ENCODE assay signal across 11 mouse cellular contexts in genomic region chr2:150765619-150766018, GRCm38 (mm10). TPM values are rescaled to one million over a fixed set of nuclear protein-coding genes. Genes with fewer than 3 reads are reported as not detected.
DNase-seq lines count a peak whose midpoint lies in the region; ATAC-seq lines count a peak whose summit lies in the region.
"Had no signal": no experiment of that assay in that cellular context is flagged by ENCODE, and none has a peak within 500 bp of the region (broad histone marks: within the 10 kb centered on the region; RNA-seq: fewer than 3 reads in every experiment).

No protein-coding gene starts in this region.

- no peak for DNase-seq in frontal cortex, postnatal 25 days (ENCODE audit: low spot score in 2 of 2)
- DNase-seq in ovary, postnatal 36 days (ENCODE audit: low spot score), result peak; percentile 52
- no peak for DNase-seq in ovary, postnatal 10 days (ENCODE audit: low spot score)
- peak; percentile 43 for DNase-seq in hindbrain, embryonic 14.5 days (ENCODE audit: low spot score)
- DNase-seq in right cerebral cortex, postnatal 4 days, result no peak
- DNase-seq: gastrocnemius, adult 2 months had no signal

- no peaks in the 10 kb centered on the region for H3K9me3 ChIP-seq in hindbrain, embryonic 14.5 days (ENCODE audit: control insufficient read depth, low read length)
- H3K9me3 ChIP-seq in neural tube, embryonic 15.5 days (replicated peaks), result no peaks in the 10 kb centered on the region
- H3K9me3 ChIP-seq: limb, embryonic 15.5 days had no signal

- peak; percentile 60 for ATAC-seq in frontal cortex, adult (ENCODE audit: low TSS enrichment)
- peak; percentile 83 for ATAC-seq in hindbrain, embryonic 14.5 days (ENCODE audit: low FRiP score)
- ATAC-seq in neural tube, embryonic 15.5 days (ENCODE audit: low FRiP score), result peak; percentile 84
- no peak for ATAC-seq in megakaryocyte-erythroid progenitor cell, adult 5-6 weeks (replicated peaks; ENCODE audit: low FRiP score, low TSS enrichment, poor library complexity, severe bottlenecking)

- H3K27me3 ChIP-seq in hindbrain, embryonic 14.5 days (ENCODE audit: control insufficient read depth, insufficient read depth, low read length), result no peaks in the 10 kb centered on the region
- no peaks in the 10 kb centered on the region for H3K27me3 ChIP-seq in neural tube, embryonic 15.5 days (replicated peaks)
- H3K27me3 ChIP-seq: CH12.LX; limb, embryonic 15.5 days had no signal

- H3K27ac ChIP-seq in hindbrain, embryonic 14.5 days, result peak overlapping the region; percentile 71
- peak overlapping the region; percentile 70 for H3K27ac ChIP-seq in neural tube, embryonic 15.5 days (replicated peaks)
- H3K27ac ChIP-seq: gastrocnemius, adult 2 months; limb, embryonic 15.5 days had no signal

- no peak overlapping the region for H3K4me3 ChIP-seq in hindbrain, embryonic 14.5 days (replicated peaks; ENCODE audit: low read length)
- H3K4me3 ChIP-seq in neural tube, embryonic 15.5 days (replicated peaks), result no peak overlapping the region
- H3K4me3 ChIP-seq: gastrocnemius, adult 2 months; limb, embryonic 15.5 days had no signal

- H3K4me1 ChIP-seq in hindbrain, embryonic 14.5 days (replicated peaks; ENCODE audit: control insufficient read depth, insufficient read depth, low read length), result no peaks in the 10 kb centered on the region
- peaks cover 6% of the 10 kb centered on the region for H3K4me1 ChIP-seq in neural tube, embryonic 15.5 days

- no peak overlapping the region for H3K9ac ChIP-seq in hindbrain, embryonic 14.5 days
- no peak overlapping the region for H3K9ac ChIP-seq in neural tube, embryonic 15.5 days (replicated peaks)
- H3K9ac ChIP-seq: limb, embryonic 15.5 days had no signal

- H3K36me3 ChIP-seq in hindbrain, embryonic 14.5 days (replicated peaks; ENCODE audit: control insufficient read depth, insufficient read depth), result peaks cover 86% of the 10 kb centered on the region
- peaks cover 88% of the 10 kb centered on the region for H3K36me3 ChIP-seq in neural tube, embryonic 15.5 days

- WGBS in hindbrain, embryonic 14.5 days, result 40% methylated on average over 2 of the region's 2 CpGs
- WGBS in neural tube, embryonic 15.5 days, result 49% methylated on average over 2 of the region's 2 CpGs

- no peak overlapping the region for H3K4me2 ChIP-seq in hindbrain, embryonic 14.5 days (replicated peaks)
- no peak overlapping the region for H3K4me2 ChIP-seq in neural tube, embryonic 15.5 days
- H3K4me2 ChIP-seq: limb, embryonic 15.5 days had no signal

RNA-seq across cellular contexts. Expression of gene Entpd6, which starts 16.8 kb away (rescaled TPM):
- polyA plus RNA-seq in hindbrain, embryonic 14.5 days (2014; fragmentation: Nextera tagmentation; extraction: Ambion mirVana), result 67.2 and 67.7 TPM in 2 replicates
- polyA plus RNA-seq in neural tube, embryonic 15.5 days (2015; fragmentation: Nextera tagmentation; extraction: Ambion mirVana), result 72.6 and 78.2 TPM in 2 replicates
- total RNA-seq in megakaryocyte-erythroid progenitor cell, adult 5-6 weeks (2014; fragmentation: Nextera tagmentation), result 21.7 and 24.5 TPM in 2 replicates
- total RNA-seq in megakaryocyte-erythroid progenitor cell, adult 5-6 weeks (2017), result 15.2 and 20.5 TPM in 2 replicates

RNA-seq across cellular contexts. Expression of gene Pygb, which starts 20.9 kb away (rescaled TPM):
- 93.9 and 108 TPM in 2 replicates for polyA plus RNA-seq in hindbrain, embryonic 14.5 days (2014; fragmentation: Nextera tagmentation; extraction: Ambion mirVana)
- polyA plus RNA-seq in neural tube, embryonic 15.5 days (2015; fragmentation: Nextera tagmentation; extraction: Ambion mirVana), result 153 and 158 TPM in 2 replicates
- total RNA-seq in megakaryocyte-erythroid progenitor cell, adult 5-6 weeks (2014; fragmentation: Nextera tagmentation), result 14.1 and 16.1 TPM in 2 replicates
- total RNA-seq in megakaryocyte-erythroid progenitor cell, adult 5-6 weeks (2017), result 11.7 and 13.0 TPM in 2 replicates

Comparison
In these comparisons a context has a peak if more than half of its experiments do, and no peak if none do; other contexts are left out.
1. DNase-seq: peak in ovary, postnatal 36 days (single experiment) and hindbrain, embryonic 14.5 days (single experiment); none in frontal cortex, postnatal 25 days (0 of 2), ovary, postnatal 10 days (single experiment) and right cerebral cortex, postnatal 4 days (single experiment).